Mouse (Mus musculus): ENCODE measurements around the gene Slc39a1.

Gene Slc39a1

DNA sequence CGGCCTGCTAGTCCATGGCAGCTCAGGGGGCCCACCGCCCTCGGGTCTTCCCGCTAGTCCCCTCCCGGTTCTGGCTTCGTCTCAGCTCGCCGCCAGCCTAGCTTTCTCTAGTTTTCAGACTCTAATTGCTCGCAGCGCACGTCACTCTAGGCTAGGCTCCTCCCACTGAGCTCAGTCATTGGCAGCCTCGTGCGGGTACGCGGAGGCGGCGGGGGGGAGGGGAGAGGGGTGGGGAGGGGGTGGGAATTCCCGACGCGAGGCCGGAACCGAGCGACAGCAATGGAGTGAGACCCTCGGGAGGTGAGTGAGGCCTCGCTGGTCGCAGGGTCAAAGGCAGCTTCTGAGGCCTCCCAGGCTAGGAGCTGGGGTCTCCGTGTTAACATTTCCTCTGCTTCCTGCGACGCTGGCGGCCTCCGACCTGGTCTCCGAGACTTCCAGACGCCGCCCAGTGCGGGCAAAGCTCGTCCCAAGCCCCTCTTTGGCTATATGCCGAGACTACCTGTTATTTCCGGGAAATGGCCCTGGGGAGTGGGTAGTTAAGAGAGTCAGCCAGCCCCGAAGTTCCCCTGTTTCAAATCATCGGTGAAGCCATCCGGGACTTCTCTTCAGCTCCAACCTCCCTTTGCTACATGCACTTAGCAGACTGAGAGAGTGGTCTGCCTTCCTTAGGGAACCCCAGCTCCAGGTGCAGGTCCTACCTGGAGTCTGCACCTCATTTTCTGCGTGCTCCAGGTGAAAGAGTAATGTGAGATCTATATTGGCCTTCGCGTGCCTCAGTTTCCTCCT lies at the start of gene Slc39a1:
TSS of gene Slc39a1 (plus strand) at position 213 of the 786 bp plus-strand sequence.
- DNase-seq = peak; percentile 89

GRCm38 (mm10) chr3:90202884-90203283 lies 45.1 kb upstream of the Slc39a1 start:
- no peak for DNase-seq

DNA sequence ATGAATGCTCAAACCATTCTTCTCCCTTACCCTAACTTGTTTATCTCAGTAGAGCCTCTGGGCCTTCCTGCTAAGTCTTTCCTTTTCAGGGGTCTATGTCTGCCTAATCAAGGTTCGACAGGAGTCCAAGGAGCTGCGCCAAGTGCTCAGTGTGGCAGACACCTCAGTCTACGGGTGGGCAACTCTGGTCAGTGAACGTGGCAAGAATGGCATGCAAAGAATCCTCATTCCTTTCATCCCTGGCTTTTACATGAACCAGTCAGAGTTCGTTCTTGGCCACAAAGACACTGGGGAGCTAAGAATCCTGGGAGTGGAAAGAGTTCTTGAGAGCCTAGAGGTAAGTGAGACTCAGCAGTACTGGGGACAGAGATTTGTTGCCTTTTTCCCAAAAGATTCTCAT lies 44.4 kb upstream of the Slc39a1 start:
- no peak for DNase-seq

DNA sequence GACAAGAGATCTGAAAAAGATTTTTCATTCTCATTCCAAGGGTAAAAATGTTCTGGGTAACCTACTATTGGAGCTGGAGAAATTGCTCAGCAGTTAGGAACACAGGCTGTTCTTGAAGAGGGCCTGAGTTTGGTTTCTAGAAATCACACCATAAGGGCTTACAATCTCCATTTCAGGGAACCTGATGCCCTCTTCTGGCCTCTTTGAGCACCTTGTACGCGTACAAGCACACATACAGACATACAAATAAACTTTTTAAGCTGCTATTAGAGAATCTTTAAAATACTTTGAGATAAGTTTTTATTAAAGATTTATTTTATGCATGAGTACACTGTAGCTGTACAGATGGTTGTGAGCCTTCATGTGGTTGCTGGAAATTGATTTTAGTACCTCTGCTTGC lies 43.4 kb upstream of the Slc39a1 start:
- DNase-seq = no peak

DNA sequence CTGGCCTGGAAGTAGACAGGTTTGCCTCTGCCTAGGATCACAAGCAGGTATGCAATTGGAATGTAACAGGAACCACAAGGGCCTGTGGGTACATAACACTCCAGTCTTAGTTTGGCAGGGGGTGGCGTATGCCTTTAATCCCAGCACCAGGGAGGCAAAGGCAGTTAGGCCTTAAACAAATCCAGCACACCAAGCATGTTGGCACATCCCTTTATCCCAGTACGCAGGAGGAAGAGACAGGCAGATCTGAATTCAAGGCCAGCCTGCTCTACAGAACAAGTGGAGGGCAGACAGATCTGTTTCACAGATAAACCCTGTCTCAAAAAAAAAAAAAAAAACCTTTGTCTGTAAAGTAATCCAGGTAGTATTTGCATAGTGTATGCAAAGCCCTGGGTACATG lies 39.3 kb upstream of the Slc39a1 start:
- no peak for DNase-seq

DNA sequence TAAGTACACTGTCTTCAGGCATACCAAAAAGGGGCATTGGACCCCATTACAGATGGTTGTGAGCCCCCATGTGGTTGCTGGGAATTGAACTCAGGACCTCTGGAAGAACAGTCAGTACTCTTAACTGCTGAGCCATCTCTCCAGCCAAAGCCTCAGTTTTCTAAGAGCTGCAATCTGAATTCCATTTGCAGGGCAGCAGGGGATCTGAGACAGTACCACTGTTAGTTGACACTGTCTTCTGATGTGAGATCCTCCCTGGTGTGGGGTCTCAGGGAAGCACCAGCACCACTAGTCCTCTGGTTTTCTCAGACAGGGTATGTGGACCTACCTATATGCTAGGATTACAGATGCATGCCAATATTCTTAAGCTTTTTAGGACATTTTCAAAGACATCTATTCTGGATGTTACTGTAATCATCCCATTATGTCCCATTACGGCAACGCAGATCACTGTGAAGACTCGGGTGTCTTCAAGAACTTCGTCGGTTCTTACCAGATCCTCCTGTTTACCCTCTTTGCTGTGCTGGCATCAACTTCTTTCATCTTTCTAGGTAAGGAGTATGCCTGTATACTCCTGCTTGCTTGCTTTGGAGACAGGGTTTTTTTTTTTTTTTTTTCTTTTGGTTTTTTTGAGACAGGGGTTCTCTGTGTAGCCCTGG lies 37.9 kb upstream of the Slc39a1 start:
- DNase-seq = no peak

GRCm38 (mm10) chr3:90211475-90212398 lies 36.2 kb upstream of the Slc39a1 start:
- no peak for DNase-seq

DNA sequence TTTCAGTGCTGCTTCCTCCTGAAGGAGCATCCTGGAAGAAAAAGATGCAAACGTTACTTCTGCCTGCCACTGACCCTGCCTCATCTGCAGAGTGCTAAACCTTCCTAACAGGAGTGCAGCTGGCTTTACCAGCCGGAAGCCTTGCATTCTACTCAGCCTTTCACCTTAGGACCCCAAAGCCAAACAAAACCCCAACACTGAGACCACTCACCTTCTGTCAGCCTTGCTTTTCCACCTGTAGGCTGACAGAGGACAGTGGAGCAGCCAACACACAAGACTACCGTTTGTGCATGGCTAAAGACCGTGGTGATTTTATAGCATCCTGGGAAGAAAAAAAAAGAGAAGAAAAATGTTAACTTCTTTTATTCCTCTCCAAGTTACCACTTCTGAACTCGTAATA lies 35.2 kb upstream of the Slc39a1 start:
- no peak for DNase-seq

- peak; percentile 86 for DNase-seq
Observed at GRCm38 (mm10) chr3:90213377-90213866, 34.5 kb upstream of the Slc39a1 start, which contains the start of the genes Rps27 and Rab13. Rps27 (minus strand) TSS chr3:90213651. Rab13 (plus strand) TSS chr3:90213695.

DNA sequence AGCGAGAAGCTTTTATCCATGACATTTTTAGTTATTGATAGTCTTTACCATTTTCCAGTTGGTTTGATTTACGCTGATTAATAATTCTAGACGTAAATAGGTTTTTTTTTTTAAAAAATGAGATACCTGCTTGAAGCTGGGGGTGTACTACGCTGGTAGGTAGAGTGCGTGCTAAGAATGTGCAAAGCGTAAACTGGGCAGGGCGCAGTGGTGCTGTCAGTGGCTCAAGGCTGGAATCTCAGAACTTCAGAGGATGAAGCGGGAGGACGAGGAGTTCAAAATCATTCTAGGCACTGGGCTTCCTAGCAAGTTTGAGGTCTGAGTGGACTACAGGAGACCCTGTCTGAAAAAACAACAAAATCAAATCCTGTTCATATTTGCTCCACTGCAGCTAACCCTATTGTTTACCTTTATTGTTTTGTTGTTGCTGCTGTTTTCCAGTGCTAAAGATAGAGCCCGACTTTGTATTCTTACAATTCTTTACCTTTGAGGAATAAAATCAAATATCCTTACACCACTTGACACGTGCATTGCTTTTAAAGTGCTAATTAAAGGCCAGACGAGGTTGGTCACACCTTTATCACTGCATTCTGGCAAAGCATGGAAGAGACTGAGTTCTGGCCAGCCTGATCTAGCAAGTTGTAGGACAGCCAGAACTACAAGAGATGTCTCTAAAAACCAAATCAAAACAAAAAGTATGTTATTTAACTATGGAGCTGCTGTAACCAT lies 33.9 kb upstream of the Slc39a1 start:
- DNase-seq = peak; percentile 24

GRCm38 (mm10) chr3:90215825-90216380 lies 32.1 kb upstream of the Slc39a1 start:
- DNase-seq = no peak

DNA sequence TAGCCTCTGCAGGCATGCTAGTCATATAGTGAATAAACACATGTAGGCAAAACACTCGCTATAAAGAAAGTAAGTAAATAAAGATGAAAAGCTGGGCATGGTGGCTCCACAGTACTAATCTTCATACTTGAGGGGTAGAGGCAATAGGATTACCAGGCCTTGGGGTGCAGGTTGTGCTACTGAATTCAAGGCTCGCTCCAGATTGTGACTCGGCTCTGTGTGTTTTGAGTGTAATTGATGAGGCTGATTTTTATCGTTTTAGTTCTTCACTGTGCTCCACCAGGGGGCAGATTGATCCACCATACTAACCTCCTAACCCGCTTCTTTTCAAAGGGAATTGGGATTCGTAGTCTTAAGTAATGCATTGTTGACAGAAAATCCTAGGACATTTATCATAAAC lies 27.9 kb upstream of the Slc39a1 start:
- peak; percentile 67 for DNase-seq

GRCm38 (mm10) chr3:90220531-90220951 lies 27.4 kb upstream of the Slc39a1 start:
- DNase-seq = peak; percentile 34

- no peak for DNase-seq
Observed at GRCm38 (mm10) chr3:90221123-90221522, 26.8 kb upstream of the Slc39a1 start.

DNA sequence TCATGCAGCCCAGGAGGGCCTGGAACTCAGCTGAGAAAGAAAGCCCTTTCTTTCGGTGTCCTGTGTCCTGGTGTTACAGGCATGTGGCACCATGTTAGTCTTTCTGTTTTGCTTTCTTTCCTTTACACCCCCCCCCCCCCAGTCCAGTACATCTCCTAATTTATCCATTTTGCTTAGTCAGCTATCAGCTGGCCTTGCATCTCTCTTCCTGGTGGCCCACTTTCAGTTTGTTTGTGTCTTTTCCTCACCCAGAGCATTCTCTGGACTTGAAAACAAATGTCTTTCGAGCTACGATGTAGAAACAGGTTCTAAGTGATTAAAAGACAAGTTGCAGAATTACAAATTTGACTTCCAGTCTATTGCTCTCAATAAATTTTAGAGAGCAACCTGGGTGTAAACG lies 25.5 kb upstream of the Slc39a1 start:
- DNase-seq = no peak

- no peak for DNase-seq
Observed at GRCm38 (mm10) chr3:90222941-90223340, 25.0 kb upstream of the Slc39a1 start.

DNA sequence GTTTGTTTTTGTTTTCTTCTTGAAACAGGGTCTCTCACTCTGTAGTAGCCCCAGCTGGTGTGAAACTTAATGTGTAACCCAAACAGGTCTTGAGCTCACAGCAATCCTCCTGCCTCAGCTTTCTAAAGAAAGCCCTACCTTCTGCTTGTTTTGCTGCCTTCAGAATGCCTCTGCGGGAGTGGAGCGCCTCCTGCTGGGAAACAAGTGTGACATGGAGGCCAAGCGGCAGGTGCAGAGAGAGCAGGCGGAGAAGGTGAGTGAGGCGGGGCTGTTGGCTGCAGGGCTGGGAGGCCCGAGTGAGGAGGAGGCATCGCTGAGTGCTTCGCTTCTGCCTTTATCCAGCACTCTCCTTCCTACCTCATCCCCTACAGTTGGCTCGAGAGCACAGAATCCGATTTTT lies 23.6 kb upstream of the Slc39a1 start:
- no peak for DNase-seq

DNA sequence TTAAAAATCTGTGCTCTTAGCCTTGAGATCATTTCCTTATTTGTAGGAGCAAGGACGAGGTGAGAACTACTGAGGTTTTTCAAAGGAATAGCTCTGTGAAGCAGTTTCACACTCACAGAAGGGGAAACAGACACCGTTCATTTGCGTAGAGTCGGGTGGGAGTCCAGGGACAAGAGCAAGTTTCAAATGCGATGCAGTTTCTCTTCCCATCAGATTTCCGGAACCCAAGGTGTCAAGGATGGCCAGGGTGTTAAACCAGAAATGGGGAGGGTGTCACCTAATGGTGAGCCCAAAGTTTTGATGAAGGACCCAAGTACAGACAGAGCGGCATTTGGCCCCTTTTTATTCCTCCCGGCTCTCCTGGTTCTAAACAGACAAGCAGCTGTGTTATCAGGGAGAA lies 16.9 kb upstream of the Slc39a1 start:
- DNase-seq = no peak

DNA sequence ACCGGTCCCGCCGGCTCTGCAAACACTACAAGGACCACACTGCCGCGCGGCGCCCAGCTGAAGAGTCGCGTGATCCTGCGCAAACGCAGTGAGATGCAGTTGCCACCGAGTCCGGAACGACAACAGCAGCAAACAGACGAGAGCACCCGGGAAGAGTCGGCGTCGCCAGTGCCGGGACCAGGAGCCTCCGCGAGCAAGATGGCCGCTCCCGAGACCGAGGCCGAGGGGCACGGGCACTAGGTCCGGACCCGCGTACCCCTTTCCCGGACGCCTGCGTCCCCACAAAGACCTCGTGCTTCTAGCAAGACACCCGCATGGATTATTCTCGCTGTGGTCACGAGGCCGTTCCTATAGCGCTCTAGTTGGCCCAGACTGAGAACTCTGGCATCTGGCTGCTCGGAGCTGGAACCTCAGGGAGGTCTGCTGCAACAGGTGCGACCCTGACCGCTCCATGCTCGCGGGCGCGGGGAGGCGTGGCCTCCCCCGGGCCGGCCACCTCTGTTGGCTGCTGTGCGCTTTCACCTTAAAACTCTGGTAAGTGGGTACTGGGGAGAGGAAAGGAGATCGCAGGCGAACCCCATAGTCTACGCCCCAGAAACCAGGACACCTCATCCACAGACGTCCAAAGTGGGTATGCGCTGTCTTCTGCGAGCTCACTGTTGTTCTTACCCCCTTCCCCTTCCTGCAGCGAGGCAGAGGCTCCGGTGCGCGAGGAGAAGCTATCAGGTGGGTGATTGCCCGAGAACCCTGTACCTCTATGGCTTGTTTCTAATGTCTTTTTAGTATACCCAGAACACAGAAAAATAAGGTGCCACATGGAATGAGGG lies 16.3 kb upstream of the Slc39a1 start, which contains the start of gene Jtb:
TSS of gene Jtb (plus strand) at position 91 of the 827 bp plus-strand sequence.
- peak; percentile 89 for DNase-seq

DNA sequence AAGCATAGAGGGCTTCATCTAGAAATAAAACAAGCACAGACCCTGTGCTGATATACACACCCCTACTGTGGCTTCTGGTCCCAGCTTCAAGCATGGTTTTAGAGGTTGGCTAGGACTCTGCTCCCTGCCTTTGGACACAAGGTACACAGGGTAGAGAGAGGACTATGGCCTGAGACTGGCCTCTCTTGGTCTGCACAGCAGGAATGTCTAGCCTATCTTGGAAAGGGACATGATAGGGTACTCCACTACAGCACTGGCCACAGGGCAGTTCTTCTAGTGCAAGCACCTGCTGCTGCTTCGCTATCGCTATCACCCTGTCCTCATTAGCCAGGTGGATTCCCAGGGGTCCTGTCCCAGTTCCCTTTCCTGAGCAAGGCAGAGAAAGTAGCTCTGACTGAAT lies 6.7 kb upstream of the Slc39a1 start:
- no peak for DNase-seq
